Mouse (Mus musculus) kidney, postnatal 14 days (tissue): ENCODE results near the gene Neil1.

ENCODE experiments used
- DNase-seq: peaks from one replicate; pipeline ENCODE4 v3.0.0; 2022; ENCODE audit warnings: mixed read lengths

Neil1 gene

GRCm38 (mm10) chr9:57148144-57148878, at the start of gene Neil1:
Neil1 (minus strand) TSS chr9:57148305.
- DNase-seq = peak; percentile 91

GRCm38 (mm10) chr9:57197414-57197813, 49.3 kb upstream of the Neil1 start:
- DNase-seq = no peak

- no peak for DNase-seq
Measured at GRCm38 (mm10) chr9:57196708-57197107, 48.6 kb upstream of the Neil1 start.

- no peak for DNase-seq
Measured at GRCm38 (mm10) chr9:57168411-57168810, 20.3 kb upstream of the Neil1 start.

GRCm38 (mm10) chr9:57166173-57166572, 18.1 kb upstream of the Neil1 start:
- DNase-seq = no peak

- DNase-seq = no peak
Measured at GRCm38 (mm10) chr9:57163137-57163536, 15.0 kb upstream of the Neil1 start.

- peak; percentile 35 for DNase-seq
Measured at GRCm38 (mm10) chr9:57162496-57162895, 14.4 kb upstream of the Neil1 start.

GRCm38 (mm10) chr9:57158506-57158905, 10.4 kb upstream of the Neil1 start:
- DNase-seq = no peak

- peak; percentile 95 for DNase-seq
Measured at GRCm38 (mm10) chr9:57158013-57158470, 9.9 kb upstream of the Neil1 start, which contains the start of gene Commd4. Commd4 (minus strand) TSS chr9:57158331.

GRCm38 (mm10) chr9:57157499-57157898, 9.4 kb upstream of the Neil1 start:
- no peak for DNase-seq

GRCm38 (mm10) chr9:57156823-57157222, 8.7 kb upstream of the Neil1 start:
- DNase-seq = no peak

GRCm38 (mm10) chr9:57156383-57156782, 8.3 kb upstream of the Neil1 start:
- DNase-seq = no peak

GRCm38 (mm10) chr9:57152331-57152730, 4.2 kb upstream of the Neil1 start:
- no peak for DNase-seq

- no peak for DNase-seq
Measured at GRCm38 (mm10) chr9:57150192-57150591, 2.1 kb upstream of the Neil1 start.

- DNase-seq = no peak
Measured at GRCm38 (mm10) chr9:57149021-57149420, 916 bp upstream of the Neil1 start.

- DNase-seq = peak; percentile 26
Measured at GRCm38 (mm10) chr9:57147205-57148143, 631 bp downstream of the Neil1 start.

- DNase-seq = no peak
Measured at GRCm38 (mm10) chr9:57146451-57147066, 1.5 kb downstream of the Neil1 start.

GRCm38 (mm10) chr9:57144830-57145229, 3.3 kb downstream of the Neil1 start:
- no peak for DNase-seq

- no peak for DNase-seq
Measured at GRCm38 (mm10) chr9:57143212-57143611, 4.9 kb downstream of the Neil1 start.

GRCm38 (mm10) chr9:57141417-57142353, 6.4 kb downstream of the Neil1 start:
- DNase-seq = no peak

- no peak for DNase-seq
Measured at GRCm38 (mm10) chr9:57139571-57139970, 8.5 kb downstream of the Neil1 start.

- no peak for DNase-seq
Measured at GRCm38 (mm10) chr9:57139110-57139509, 9.0 kb downstream of the Neil1 start.
